Mouse (Mus musculus) neural tube, embryonic 10.5 days (tissue): ENCODE results near the gene Rpl9-ps1.

Experiments used
- DNase-seq: peaks from one replicate; pipeline ENCODE4 v3.0.0-alpha.2; 2017; ENCODE audit warnings: low spot score; ENCODE audit errors: extremely low spot score

Gene Rpl9-ps1

GRCm38 (mm10) chr11:83623586-83623985 is 21.8 kb downstream of the Rpl9-ps1 start:
- DNase-seq: no peak

GRCm38 (mm10) chr11:83619037-83619436 is 26.4 kb downstream of the Rpl9-ps1 start:
- no peak for DNase-seq

- DNase-seq: no peak
Measured at GRCm38 (mm10) chr11:83618238-83618637, 27.2 kb downstream of the Rpl9-ps1 start.

- no peak for DNase-seq
Measured at GRCm38 (mm10) chr11:83616586-83616985, 28.8 kb downstream of the Rpl9-ps1 start.

- no peak for DNase-seq
Measured at GRCm38 (mm10) chr11:83610900-83611299, 34.5 kb downstream of the Rpl9-ps1 start.

- DNase-seq: no peak
Measured at GRCm38 (mm10) chr11:83606396-83606795, 39.0 kb downstream of the Rpl9-ps1 start.

GRCm38 (mm10) chr11:83605535-83605934 is 39.9 kb downstream of the Rpl9-ps1 start:
- no peak for DNase-seq

GRCm38 (mm10) chr11:83604698-83605097 is 40.7 kb downstream of the Rpl9-ps1 start:
- DNase-seq: no peak

- no peak for DNase-seq
Measured at GRCm38 (mm10) chr11:83603399-83603798, 42.0 kb downstream of the Rpl9-ps1 start.

GRCm38 (mm10) chr11:83600576-83600975 is 44.8 kb downstream of the Rpl9-ps1 start:
- DNase-seq: no peak

- no peak for DNase-seq
Measured at GRCm38 (mm10) chr11:83598991-83599390, 46.4 kb downstream of the Rpl9-ps1 start.

GRCm38 (mm10) chr11:83598207-83598837 is 47.1 kb downstream of the Rpl9-ps1 start:
- no peak for DNase-seq

GRCm38 (mm10) chr11:83597796-83598195 is 47.6 kb downstream of the Rpl9-ps1 start:
- DNase-seq: no peak

- no peak for DNase-seq
Measured at GRCm38 (mm10) chr11:83595669-83596455, 49.6 kb downstream of the Rpl9-ps1 start.
